Mouse (Mus musculus): Measurements from ENCODE around the gene Tmprss6. TPM values are rescaled to one million over a fixed set of nuclear protein-coding genes. Genes with fewer than 3 reads are reported as not detected.

Tmprss6 gene
- total RNA-seq (2014; fragmentation: Nextera tagmentation) (not detected in 2 replicates), total RNA-seq (2017) (0.11 TPM in 1 of 2 replicates, not detected in the other), polyA plus RNA-seq (2012) (not detected in 2 replicates)

DNA sequence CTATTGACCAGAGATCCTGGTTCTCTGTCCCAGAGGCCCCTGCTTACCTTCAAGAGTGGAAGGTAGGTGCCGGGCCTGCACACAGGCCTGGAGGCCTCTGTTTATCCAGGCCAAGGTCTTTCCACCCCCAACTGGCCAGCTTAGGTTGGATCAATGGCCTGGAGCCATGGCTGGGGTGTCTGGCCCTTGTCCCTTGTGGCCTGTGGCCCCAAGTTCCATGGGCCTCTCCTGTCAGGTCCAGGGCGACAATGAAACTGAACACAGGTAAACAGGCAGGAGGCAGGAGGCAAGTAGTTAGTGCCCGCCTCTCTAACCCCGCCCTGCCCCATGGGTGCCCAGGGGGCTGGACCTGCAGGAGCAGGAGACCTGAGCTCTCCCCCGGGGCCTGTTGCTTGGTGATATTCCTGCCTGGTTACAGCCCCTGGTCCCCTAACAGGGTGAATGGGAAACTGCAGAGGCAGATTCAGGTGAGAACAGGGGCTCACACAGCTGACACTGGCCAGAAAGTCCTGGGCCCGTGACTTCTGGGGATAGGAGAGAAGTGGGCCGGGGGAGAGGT, at the start of gene Tmprss6:
Tmprss6 (minus strand) TSS at position 256 of the 559 bp plus-strand sequence.
- no peaks in the 10 kb centered on the region for H3K4me1 ChIP-seq (ENCODE audit: insufficient read depth, low read depth, low read length)
- ATAC-seq (ENCODE audit: extremely low read depth, insufficient number of reproducible peaks, low FRiP score, poor library complexity, severe bottlenecking) (no peak; the same call in 1 of the 2 replicates), DNase-seq (ENCODE audit: low spot score) (no peak)
- H3K36me3 ChIP-seq (replicated peaks) = no peaks in the 10 kb centered on the region
- no peak within 1 kb of the TSS for H3K4me3 ChIP-seq (ENCODE audit: low read depth, low read length)
- H3K27me3 ChIP-seq (ENCODE audit: insufficient read depth, low read length) = peaks cover 32% of the 10 kb centered on the region; the same call in 1 of the 2 replicates
- TF ChIP-seq GATA2 (IDR thresholded peaks at IDR 0.05; ENCODE audit: borderline replicate concordance, low read depth, low read length) (no peak), GATA1 (IDR thresholded peaks at IDR 0.05; ENCODE audit: borderline replicate concordance, low read length) (no peak), TAL1 (conservative IDR thresholded peaks at IDR 0.05; ENCODE audit: low read depth, low read length) (no peak), CTCF (IDR thresholded peaks at IDR 0.05; ENCODE audit: low read depth, low read length) (no peak), POLR2AphosphoS5 (IDR thresholded peaks at IDR 0.05; ENCODE audit: insufficient replicate concordance, low read depth, low read length) (no peak)
- H3K9me3 ChIP-seq (replicated peaks) = no peaks in the 10 kb centered on the region

DNA sequence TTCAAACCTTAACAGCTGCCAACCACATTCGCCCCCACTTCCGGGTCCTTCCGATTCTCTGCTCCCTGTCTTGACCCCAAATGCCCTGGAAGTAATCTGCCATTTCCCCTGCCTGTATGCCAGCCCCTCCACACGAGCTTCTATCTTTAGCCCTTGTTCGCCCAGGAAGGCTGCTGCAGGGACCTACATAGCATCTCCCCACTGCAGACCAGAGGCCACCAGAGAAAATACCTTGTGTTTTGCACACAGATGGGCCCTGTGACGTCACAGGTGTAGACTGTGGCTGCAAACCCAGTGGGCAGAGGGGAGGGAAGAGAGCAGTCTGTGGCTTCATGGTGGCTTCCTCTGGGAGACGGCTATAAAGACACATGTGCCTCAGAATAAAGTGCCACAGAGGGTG, 49.8 kb upstream of the Tmprss6 start:
- H3K4me3 ChIP-seq (ENCODE audit: low read depth, low read length) = no peak overlapping the region
- H3K36me3 ChIP-seq (replicated peaks) = no peaks in the 10 kb centered on the region
- ATAC-seq (ENCODE audit: extremely low read depth, insufficient number of reproducible peaks, low FRiP score, poor library complexity, severe bottlenecking) (no peak), DNase-seq (ENCODE audit: low spot score) (no peak)
- H3K9me3 ChIP-seq (replicated peaks) = no peaks in the 10 kb centered on the region
- H3K4me1 ChIP-seq (ENCODE audit: insufficient read depth, low read depth, low read length) = peaks cover 12% of the 10 kb centered on the region
- TF ChIP-seq CTCF (IDR thresholded peaks at IDR 0.05; ENCODE audit: low read depth, low read length) (no peak), POLR2AphosphoS5 (IDR thresholded peaks at IDR 0.05; ENCODE audit: insufficient replicate concordance, low read depth, low read length) (no peak), GATA1 (IDR thresholded peaks at IDR 0.05; ENCODE audit: borderline replicate concordance, low read length) (no peak), GATA2 (IDR thresholded peaks at IDR 0.05; ENCODE audit: borderline replicate concordance, low read depth, low read length) (no peak), TAL1 (conservative IDR thresholded peaks at IDR 0.05; ENCODE audit: low read depth, low read length) (no peak)
- peaks cover 47% of the 10 kb centered on the region for H3K27me3 ChIP-seq (ENCODE audit: insufficient read depth, low read length)

- no peak for DNase-seq (ENCODE audit: low spot score)
- no peak for ATAC-seq (ENCODE audit: extremely low read depth, insufficient number of reproducible peaks, low FRiP score, poor library complexity, severe bottlenecking)
- H3K27me3 ChIP-seq (ENCODE audit: insufficient read depth, low read length) = peaks cover 44% of the 10 kb centered on the region
- no peak overlapping the region for H3K4me3 ChIP-seq (ENCODE audit: low read depth, low read length)
- H3K36me3 ChIP-seq (replicated peaks) = no peaks in the 10 kb centered on the region
- TF ChIP-seq POLR2AphosphoS5 (IDR thresholded peaks at IDR 0.05; ENCODE audit: insufficient replicate concordance, low read depth, low read length) = no peak
- TF ChIP-seq GATA2 (IDR thresholded peaks at IDR 0.05; ENCODE audit: borderline replicate concordance, low read depth, low read length) = no peak
- TF ChIP-seq CTCF (IDR thresholded peaks at IDR 0.05; ENCODE audit: low read depth, low read length) = no peak
- no peak for TF ChIP-seq TAL1 (conservative IDR thresholded peaks at IDR 0.05; ENCODE audit: low read depth, low read length)
- TF ChIP-seq GATA1 (IDR thresholded peaks at IDR 0.05; ENCODE audit: borderline replicate concordance, low read length) = no peak
- H3K9me3 ChIP-seq (replicated peaks) = no peaks in the 10 kb centered on the region
- H3K4me1 ChIP-seq (ENCODE audit: insufficient read depth, low read depth, low read length) = peaks cover 12% of the 10 kb centered on the region
These were observed 47.3 kb upstream of the Tmprss6 start for GRCm38 (mm10) chr15:78515759-78516158.

- peaks cover 43% of the 10 kb centered on the region for H3K27me3 ChIP-seq (ENCODE audit: insufficient read depth, low read length)
- no peaks in the 10 kb centered on the region for H3K36me3 ChIP-seq (replicated peaks)
- TF ChIP-seq GATA2 (IDR thresholded peaks at IDR 0.05; ENCODE audit: borderline replicate concordance, low read depth, low read length) (no peak), CTCF (IDR thresholded peaks at IDR 0.05; ENCODE audit: low read depth, low read length) (peak; percentile 96), POLR2AphosphoS5 (IDR thresholded peaks at IDR 0.05; ENCODE audit: insufficient replicate concordance, low read depth, low read length) (no peak), TAL1 (conservative IDR thresholded peaks at IDR 0.05; ENCODE audit: low read depth, low read length) (no peak)
- DNase-seq (ENCODE audit: low spot score) (peak; percentile 50), ATAC-seq (ENCODE audit: extremely low read depth, insufficient number of reproducible peaks, low FRiP score, poor library complexity, severe bottlenecking) (no peak)
- no peaks in the 10 kb centered on the region for H3K9me3 ChIP-seq (replicated peaks)
- no peak overlapping the region for H3K4me3 ChIP-seq (ENCODE audit: low read depth, low read length)
- 0 out of 2 replicates have a peak, but pooled peaks cover 6% of the 10 kb centered on the region for H3K4me1 ChIP-seq (ENCODE audit: insufficient read depth, low read depth, low read length)
These were observed 46.1 kb upstream of the Tmprss6 start for GRCm38 (mm10) chr15:78514393-78515146.

DNA sequence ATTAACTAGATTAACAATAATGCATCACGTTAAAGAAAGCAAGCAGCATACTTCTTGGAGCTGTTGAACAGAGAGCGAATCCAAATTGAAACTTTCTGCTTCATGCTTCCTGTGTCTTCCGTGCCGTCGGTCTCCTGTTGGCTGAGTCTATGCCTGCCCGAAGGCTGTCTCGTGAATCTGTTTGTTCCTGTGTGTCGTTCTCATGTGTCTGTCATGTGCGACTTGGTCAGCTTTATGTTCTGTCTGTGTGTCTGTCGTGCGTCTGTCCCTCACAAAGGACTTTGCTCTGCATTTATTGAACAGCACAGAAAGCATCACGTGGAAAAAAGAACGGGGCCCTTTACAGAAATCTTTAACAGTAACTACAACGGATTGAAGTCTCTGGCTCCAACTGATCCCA, 44.6 kb upstream of the Tmprss6 start:
- no peaks in the 10 kb centered on the region for H3K9me3 ChIP-seq (replicated peaks)
- H3K27me3 ChIP-seq (ENCODE audit: insufficient read depth, low read length) = peaks cover 44% of the 10 kb centered on the region
- 0 out of 2 replicates have a peak, but pooled peaks cover 4% of the 10 kb centered on the region for H3K4me1 ChIP-seq (ENCODE audit: insufficient read depth, low read depth, low read length)
- no peak for TF ChIP-seq TAL1 (conservative IDR thresholded peaks at IDR 0.05; ENCODE audit: low read depth, low read length)
- no peak for TF ChIP-seq CTCF (IDR thresholded peaks at IDR 0.05; ENCODE audit: low read depth, low read length)
- TF ChIP-seq POLR2AphosphoS5 (IDR thresholded peaks at IDR 0.05; ENCODE audit: insufficient replicate concordance, low read depth, low read length) = no peak
- no peak for TF ChIP-seq GATA1 (IDR thresholded peaks at IDR 0.05; ENCODE audit: borderline replicate concordance, low read length)
- no peak for TF ChIP-seq GATA2 (IDR thresholded peaks at IDR 0.05; ENCODE audit: borderline replicate concordance, low read depth, low read length)
- no peak for ATAC-seq (ENCODE audit: extremely low read depth, insufficient number of reproducible peaks, low FRiP score, poor library complexity, severe bottlenecking)
- H3K36me3 ChIP-seq (replicated peaks) = no peaks in the 10 kb centered on the region
- DNase-seq (ENCODE audit: low spot score) = no peak
- no peak overlapping the region for H3K4me3 ChIP-seq (ENCODE audit: low read depth, low read length)

- Histone ChIP-seq H3K27me3 (ENCODE audit: insufficient read depth, low read length) (peaks cover 42% of the 10 kb centered on the region), H3K9me3 (replicated peaks) (no peaks in the 10 kb centered on the region), H3K36me3 (replicated peaks) (no peaks in the 10 kb centered on the region), H3K4me1 (ENCODE audit: insufficient read depth, low read depth, low read length) (0 out of 2 replicates have a peak, but pooled peaks cover 4% of the 10 kb centered on the region), H3K4me3 (ENCODE audit: low read depth, low read length) (no peak overlapping the region)
- ATAC-seq (ENCODE audit: extremely low read depth, insufficient number of reproducible peaks, low FRiP score, poor library complexity, severe bottlenecking) (no peak), DNase-seq (ENCODE audit: low spot score) (no peak)
- TF ChIP-seq TAL1 (conservative IDR thresholded peaks at IDR 0.05; ENCODE audit: low read depth, low read length) (no peak), GATA1 (IDR thresholded peaks at IDR 0.05; ENCODE audit: borderline replicate concordance, low read length) (no peak), CTCF (IDR thresholded peaks at IDR 0.05; ENCODE audit: low read depth, low read length) (no peak), POLR2AphosphoS5 (IDR thresholded peaks at IDR 0.05; ENCODE audit: insufficient replicate concordance, low read depth, low read length) (no peak), GATA2 (IDR thresholded peaks at IDR 0.05; ENCODE audit: borderline replicate concordance, low read depth, low read length) (no peak)
These were observed 43.5 kb upstream of the Tmprss6 start for GRCm38 (mm10) chr15:78511951-78512350.

Data from G1E (cell line).